Comparison of ENCODE assay signal across 10 mouse cellular contexts in the genomic region with DNA sequence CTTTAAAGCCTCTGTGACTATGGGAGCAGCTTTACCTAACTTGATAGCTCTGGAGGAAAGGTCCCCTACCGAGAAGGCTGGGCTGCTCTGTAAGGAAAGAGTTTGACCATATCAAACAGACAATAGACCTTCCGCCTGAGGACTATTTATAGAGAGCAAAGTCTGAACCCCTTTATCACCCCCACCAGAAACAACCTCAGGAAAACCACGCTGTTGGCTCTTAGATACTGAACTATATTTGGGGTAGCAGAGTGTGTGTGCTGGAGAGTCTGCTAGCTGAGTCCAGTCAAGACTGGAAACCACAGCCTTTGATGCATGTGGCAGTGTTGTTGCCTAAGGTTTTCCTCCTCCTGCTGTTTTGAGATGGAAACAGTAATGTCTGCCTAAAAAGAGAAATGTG. TPM values are rescaled to one million over a fixed set of nuclear protein-coding genes. Genes with fewer than 3 reads are reported as not detected.
DNase-seq lines count a peak whose midpoint lies in the region; ATAC-seq and TF ChIP-seq lines count a peak whose summit lies in the region.
"Had no signal": no experiment of that assay in that cellular context is flagged by ENCODE, and none has a peak within 500 bp of the region (broad histone marks: within the 10 kb centered on the region; RNA-seq: fewer than 3 reads in every experiment).

No protein-coding gene starts in this region.

- no peak for DNase-seq in lung, embryonic 14.5 days
- no peak for DNase-seq in lung, postnatal 10 days
- DNase-seq in ZHBTc4 (ENCODE audit: low read depth, low spot score): peak; percentile 30
- no peak for DNase-seq in Muller cell, postnatal 12 days (ENCODE audit: inconsistent ontology term)
- DNase-seq in left cerebral cortex, adult 8-10 months (ENCODE audit: low spot score in 2 of 2): no peak
- DNase-seq in frontal cortex, postnatal 36 days (ENCODE audit: low spot score in 2 of 2): no peak

- peaks cover 13% of the 10 kb centered on the region; the same call in 1 of the 2 replicates for H3K36me3 ChIP-seq in lung, embryonic 14.5 days (ENCODE audit: insufficient read depth)
- H3K36me3 ChIP-seq in heart, embryonic 15.5 days: no peaks in the 10 kb centered on the region
- H3K36me3 ChIP-seq: hindbrain, embryonic 13.5 days had no signal

- no peak overlapping the region for H3K9ac ChIP-seq in lung, embryonic 14.5 days
- no peak overlapping the region for H3K9ac ChIP-seq in heart, embryonic 15.5 days
- H3K9ac ChIP-seq: hindbrain, embryonic 13.5 days had no signal

- H3K4me1 ChIP-seq in lung, embryonic 14.5 days (ENCODE audit: insufficient read depth): no peaks in the 10 kb centered on the region
- peaks cover 45% of the 10 kb centered on the region for H3K4me1 ChIP-seq in heart, embryonic 15.5 days (replicated peaks)
- H3K4me1 ChIP-seq: hindbrain, embryonic 13.5 days had no signal

- no peak overlapping the region for H3K4me2 ChIP-seq in lung, embryonic 14.5 days
- H3K4me2 ChIP-seq in heart, embryonic 15.5 days: peak overlapping the region; percentile 33
- H3K4me2 ChIP-seq: hindbrain, embryonic 13.5 days had no signal

- 43% methylated on average over 3 of the region's 3 CpGs for WGBS in lung, embryonic 14.5 days
- 12% methylated on average over 3 of the region's 3 CpGs for WGBS in heart, embryonic 15.5 days

- H3K27ac ChIP-seq in lung, embryonic 14.5 days (ENCODE audit: low read depth): peak overlapping the region; percentile 46
- peak overlapping the region; percentile 92 for H3K27ac ChIP-seq in heart, embryonic 15.5 days
- H3K27ac ChIP-seq: left cerebral cortex, adult 2 months had no signal

- H3K4me3 ChIP-seq in lung, embryonic 14.5 days (ENCODE audit: low read depth, low read length): no peak overlapping the region
- H3K4me3 ChIP-seq in heart, embryonic 15.5 days: no peak overlapping the region
- H3K4me3 ChIP-seq: hindbrain, embryonic 13.5 days; left cerebral cortex, adult 2 months had no signal

- H3K9me3 ChIP-seq in lung, embryonic 14.5 days (ENCODE audit: low read depth, low read length): no peaks in the 10 kb centered on the region
- no peaks in the 10 kb centered on the region for H3K9me3 ChIP-seq in heart, embryonic 15.5 days (replicated peaks)
- H3K9me3 ChIP-seq: hindbrain, embryonic 13.5 days had no signal

- no peak for ATAC-seq in lung, embryonic 14.5 days (ENCODE audit: insufficient read depth)
- ATAC-seq in heart, embryonic 15.5 days (replicated peaks; ENCODE audit: insufficient number of reproducible peaks, insufficient read depth, low FRiP score, low read depth): peak; percentile 86
- ATAC-seq in megakaryocyte progenitor cell, adult 5-6 weeks (replicated peaks; ENCODE audit: poor library complexity): peak; percentile 76

- no peak for TF ChIP-seq CTCF in lung, embryonic 14.5 days (IDR thresholded peaks at IDR 0.05; ENCODE audit: low read depth)

- H3K27me3 ChIP-seq in lung, embryonic 14.5 days (ENCODE audit: insufficient read depth, low read length): no peaks in the 10 kb centered on the region
- H3K27me3 ChIP-seq in heart, embryonic 15.5 days: no peaks in the 10 kb centered on the region
- H3K27me3 ChIP-seq: hindbrain, embryonic 13.5 days had no signal

RNA-seq across cellular contexts. Expression of gene Lims1, which starts 31.3 kb away (rescaled TPM):
- polyA plus RNA-seq in lung, embryonic 14.5 days (2014; fragmentation: Nextera tagmentation; extraction: Ambion mirVana): 200 and 208 TPM in 2 replicates
- polyA plus RNA-seq in heart, embryonic 15.5 days (2015; fragmentation: Nextera tagmentation; extraction: Ambion mirVana): 168 and 183 TPM in 2 replicates
- 107 and 116 TPM in 2 replicates for total RNA-seq in megakaryocyte progenitor cell, adult 5-6 weeks (2015)
- total RNA-seq in megakaryocyte progenitor cell, adult 5-6 weeks (2017): 68.9 and 71.3 TPM in 2 replicates
- total RNA-seq in left cerebral cortex, adult 8-10 months (2022): 10 to 100 TPM; 20.2 to 24.4 (median 23.5) TPM
